Mouse (Mus musculus) c-Kit-positive CD71-positive TER-119-negative erythroid progenitor cells, embryonic 14.5 days (primary cell): ENCODE data around the gene Rhox4f.
"Not testable (repeated sequence)": the region's sequence is repeated elsewhere in the genome, so short reads cannot be mapped to it uniquely, and the experiment has no call there.

Source experiments
- DNase-seq: peaks from one replicate; pipeline ENCODE4 v3.0.0-alpha.2; 2013; ENCODE audit warnings: low read depth

Gene Rhox4f

GRCm38 (mm10) chrX:37607604-37608003 lies at the start of gene Rhox4f:
Gene Rhox4f, minus strand, starts transcription at chrX:37607704.
- DNase-seq = not testable (repeated sequence)

DNA sequence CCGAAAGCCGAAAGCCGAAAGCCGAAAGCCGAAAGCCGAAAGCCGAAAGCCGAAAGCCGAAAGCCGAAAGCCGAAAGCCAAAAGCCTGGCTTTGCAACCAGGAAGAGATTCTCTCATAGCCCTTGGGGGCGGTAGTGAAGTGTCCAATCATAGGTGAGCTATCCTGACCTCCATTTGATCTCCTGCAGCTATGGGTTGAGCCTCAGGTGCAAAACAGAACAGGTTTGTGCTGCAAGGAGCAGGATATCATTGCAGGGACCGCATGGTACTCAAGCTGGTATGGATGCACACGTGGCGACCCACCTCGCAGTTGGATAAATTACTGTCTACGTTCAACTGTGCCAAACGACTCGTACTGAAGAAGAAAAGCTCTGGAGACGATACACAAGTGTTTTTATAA lies 43.7 kb upstream of the Rhox4f start, which contains the start of gene Rhox4g:
TSS of gene Rhox4g (minus strand) at position 101 of the 400 bp plus-strand sequence.
- not testable (repeated sequence) for DNase-seq

DNA sequence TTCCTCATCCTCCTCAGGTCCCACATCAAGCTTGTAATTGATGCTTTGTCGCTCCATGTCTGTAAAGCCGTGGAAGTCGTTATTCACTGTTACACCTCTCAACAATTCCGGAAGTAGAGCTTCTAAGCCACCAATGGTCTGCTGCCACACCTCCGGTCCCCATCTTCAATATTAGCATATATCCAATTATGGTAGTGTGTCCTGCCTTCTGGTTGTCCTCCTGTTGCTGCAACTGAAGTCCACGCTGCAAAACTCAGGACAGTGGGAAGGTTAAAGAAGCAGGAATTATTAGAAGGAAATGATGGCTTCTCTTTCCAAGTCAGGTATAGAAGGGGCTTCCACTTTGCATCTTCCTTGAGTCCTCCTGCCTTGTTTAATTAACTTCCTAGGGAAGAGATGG lies 35.9 kb upstream of the Rhox4f start, which contains the start of gene Rhox2g:
TSS of gene Rhox2g (minus strand) at position 101 of the 400 bp plus-strand sequence.
- DNase-seq = not testable (repeated sequence)

- not testable (repeated sequence) for DNase-seq
Observed at GRCm38 (mm10) chrX:37628512-37628911, 21.0 kb upstream of the Rhox4f start, which contains the start of gene Rhox3g. Gene Rhox3g, minus strand, starts transcription at chrX:37628612.

DNA sequence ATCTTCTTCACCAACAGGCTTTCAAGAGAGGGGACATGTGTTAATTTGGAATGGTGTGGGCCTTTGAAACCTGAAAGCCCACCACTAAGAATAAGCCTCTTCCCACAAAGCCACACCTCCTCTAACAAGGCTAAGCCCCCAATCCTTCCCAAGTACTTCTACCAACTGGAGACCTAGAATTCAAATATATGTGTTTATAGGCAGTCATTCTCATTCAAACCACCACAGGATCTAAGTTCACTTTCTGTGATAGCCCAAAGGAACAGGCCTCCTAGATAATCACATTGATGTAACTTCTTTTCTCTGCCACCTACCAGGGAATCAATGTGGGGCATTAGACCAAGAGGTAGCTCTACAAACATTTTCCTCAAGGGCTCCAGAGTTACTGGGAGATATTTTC lies 26.8 kb downstream of the Rhox4f start, which contains the start of gene Rhox3f:
TSS of gene Rhox3f (plus strand) at position 301 of the 400 bp plus-strand sequence.
- DNase-seq = not testable (repeated sequence)

- DNase-seq = not testable (repeated sequence)
Observed at GRCm38 (mm10) chrX:37572638-37573037, 34.9 kb downstream of the Rhox4f start.

- not testable (repeated sequence) for DNase-seq
Observed at GRCm38 (mm10) chrX:37571105-37571504, 36.4 kb downstream of the Rhox4f start, which contains the start of gene Rhox2f. Gene Rhox2f, plus strand, starts transcription at chrX:37571405.

DNA sequence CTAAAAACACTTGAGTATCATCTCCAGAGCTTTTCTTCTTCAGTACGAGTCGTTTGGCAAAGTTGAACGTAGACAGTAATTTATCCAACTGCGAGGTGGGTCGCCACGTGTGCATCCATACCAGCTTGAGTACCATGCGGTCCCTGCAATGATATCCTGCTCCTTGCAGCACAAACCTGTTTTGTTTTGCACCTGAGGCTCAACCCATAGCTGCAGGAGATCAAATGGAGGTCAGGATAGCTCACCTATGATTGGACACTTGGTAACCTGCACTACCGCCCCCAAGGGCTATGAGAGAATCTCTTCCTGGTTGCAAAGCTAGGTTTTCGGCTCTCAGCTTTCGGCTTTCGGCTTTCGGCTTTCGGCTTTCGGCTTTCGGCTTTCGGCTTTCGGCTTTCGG lies 50.4 kb downstream of the Rhox4f start, which contains the start of gene Rhox4e:
TSS of gene Rhox4e (plus strand) at position 301 of the 400 bp plus-strand sequence.
- not testable (repeated sequence) for DNase-seq
